Mouse (Mus musculus) cerebellum, postnatal 10 days (tissue): Measurements from ENCODE around the gene Sec14l2.
A peak's percentile ranks its signal among the peaks of the same experiment; 100 is the strongest.

ENCODE experiments used
- DNase-seq, 2 experiments: peaks; one replicate each; pipeline ENCODE4 v3.0.0; 2021; ENCODE audit warnings: mixed read lengths in 2 of 2

Sec14l2 gene

DNA sequence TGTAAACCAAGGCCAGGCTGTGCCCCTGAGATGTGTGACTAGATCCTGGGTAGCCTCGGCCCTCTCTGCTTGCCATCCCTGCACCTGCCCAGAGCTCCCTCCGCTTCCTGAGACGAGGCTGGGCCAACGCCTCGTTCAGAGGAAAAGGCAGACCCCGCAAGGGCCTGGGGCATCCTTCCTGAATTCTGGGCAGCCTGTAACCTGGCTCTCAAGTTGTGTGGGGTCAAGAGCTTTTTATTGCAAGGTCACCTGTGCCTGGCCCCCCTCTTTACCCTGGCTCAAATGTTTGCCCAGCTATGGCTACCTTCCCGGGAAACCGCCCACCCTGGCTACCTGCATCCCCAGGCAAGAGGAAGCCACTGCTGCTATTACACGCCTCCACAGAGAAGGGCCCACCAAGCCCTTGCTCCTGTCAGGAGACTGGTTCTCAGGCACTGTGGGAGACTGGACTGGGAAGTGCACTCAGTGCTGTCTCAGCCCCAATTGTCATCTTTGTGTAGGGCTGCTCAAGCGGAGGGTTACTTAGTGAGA lies 26.1 kb downstream of the Sec14l2 start:
- peak in 1 of 2 experiments; percentile 43 for DNase-seq

- peak; percentile 98 to 99 for DNase-seq
These were observed 26.9 kb downstream of the Sec14l2 start for GRCm38 (mm10) chr11:4096054-4096984.

- DNase-seq, result peak; percentile 74 to 77
These were observed 27.8 kb downstream of the Sec14l2 start, which contains the start of gene Mtfp1 for GRCm38 (mm10) chr11:4095171-4096053. Gene Mtfp1, minus strand, starts transcription at chr11:4095445.

DNA sequence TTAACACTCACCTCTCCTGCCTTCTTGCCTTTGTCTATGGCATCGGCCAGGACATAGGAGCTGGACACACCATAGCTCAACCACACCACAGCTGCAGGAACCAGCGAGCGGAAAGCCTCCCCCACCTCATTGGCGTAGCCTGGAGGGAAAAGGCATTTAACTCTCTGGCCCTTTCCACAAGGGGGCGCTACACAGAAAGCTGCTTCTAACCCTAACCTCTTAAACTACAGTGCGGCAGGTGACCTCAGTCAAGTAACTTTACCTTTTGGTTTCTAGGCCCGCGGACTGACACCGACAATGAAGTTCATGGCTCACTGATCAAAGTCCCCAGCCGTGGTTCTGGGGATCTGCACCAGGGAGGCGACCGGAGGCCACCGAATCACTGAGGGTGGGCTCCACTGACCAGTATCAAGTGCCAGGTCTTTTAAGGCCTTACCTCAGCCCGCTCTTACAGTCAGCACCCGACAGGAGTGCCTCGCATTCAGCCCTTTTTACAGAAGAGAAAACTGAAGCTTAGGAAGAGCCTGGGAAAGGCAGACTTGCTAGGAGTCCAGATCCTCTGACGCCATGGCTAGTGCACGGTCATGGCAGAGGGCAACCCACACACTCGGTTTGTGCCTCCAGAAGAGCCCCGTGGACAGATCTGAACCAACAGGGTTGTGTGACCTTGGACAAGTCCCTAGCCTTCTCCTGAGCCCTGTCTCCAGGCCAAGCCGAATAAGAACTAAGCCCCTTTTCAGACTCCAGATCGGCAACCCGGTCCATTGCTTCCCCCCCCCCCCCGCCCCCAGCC lies 28.6 kb downstream of the Sec14l2 start:
- DNase-seq, result peak; percentile 76 to 83

GRCm38 (mm10) chr11:4093459-4094377 lies 29.5 kb downstream of the Sec14l2 start:
- no peak for DNase-seq

GRCm38 (mm10) chr11:4087267-4087666 lies 35.9 kb downstream of the Sec14l2 start:
- no peak for DNase-seq

- peak; percentile 41 to 44 for DNase-seq
These were observed 37.0 kb downstream of the Sec14l2 start for GRCm38 (mm10) chr11:4086246-4086645.

DNA sequence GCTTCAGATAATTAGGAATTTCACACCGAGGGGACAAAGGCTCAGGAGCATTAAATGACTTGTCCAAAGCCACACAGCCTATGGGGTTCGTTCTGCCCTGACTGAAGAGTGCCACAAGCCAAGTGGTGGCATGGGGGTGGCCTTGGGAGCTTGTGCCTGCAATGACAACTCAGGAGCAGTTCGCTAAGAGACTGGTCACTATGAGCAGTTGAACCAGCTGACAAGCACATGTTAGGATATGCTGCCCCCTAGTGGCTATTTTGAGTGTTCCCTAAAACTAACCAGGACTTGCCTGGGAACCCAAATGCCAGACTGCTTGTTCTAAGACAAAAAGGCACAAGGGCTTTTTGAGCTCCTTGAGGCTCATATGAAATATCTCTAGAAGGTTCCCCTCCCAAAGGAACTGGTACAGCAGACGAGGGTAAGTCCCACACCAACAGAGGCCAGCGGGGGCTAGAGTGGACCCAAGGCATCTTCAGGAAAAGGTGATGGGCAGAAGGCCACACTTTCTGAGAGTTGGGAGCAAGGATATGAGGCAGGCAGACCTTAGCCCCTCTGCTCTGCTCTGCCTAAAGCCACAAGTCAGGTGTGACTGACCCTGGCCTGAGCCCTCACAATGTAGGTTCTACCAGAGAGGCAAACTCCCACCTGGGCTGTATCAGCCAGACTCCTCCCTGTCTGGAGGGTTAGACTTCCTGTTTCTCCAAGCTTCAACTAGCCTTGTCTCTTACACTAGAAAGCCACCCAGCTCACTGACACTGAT lies 39.7 kb downstream of the Sec14l2 start:
- DNase-seq, result peak; percentile 85 to 94

- peak; percentile 78 to 85 for DNase-seq
These were observed 43.0 kb downstream of the Sec14l2 start for GRCm38 (mm10) chr11:4080219-4080618.

DNA sequence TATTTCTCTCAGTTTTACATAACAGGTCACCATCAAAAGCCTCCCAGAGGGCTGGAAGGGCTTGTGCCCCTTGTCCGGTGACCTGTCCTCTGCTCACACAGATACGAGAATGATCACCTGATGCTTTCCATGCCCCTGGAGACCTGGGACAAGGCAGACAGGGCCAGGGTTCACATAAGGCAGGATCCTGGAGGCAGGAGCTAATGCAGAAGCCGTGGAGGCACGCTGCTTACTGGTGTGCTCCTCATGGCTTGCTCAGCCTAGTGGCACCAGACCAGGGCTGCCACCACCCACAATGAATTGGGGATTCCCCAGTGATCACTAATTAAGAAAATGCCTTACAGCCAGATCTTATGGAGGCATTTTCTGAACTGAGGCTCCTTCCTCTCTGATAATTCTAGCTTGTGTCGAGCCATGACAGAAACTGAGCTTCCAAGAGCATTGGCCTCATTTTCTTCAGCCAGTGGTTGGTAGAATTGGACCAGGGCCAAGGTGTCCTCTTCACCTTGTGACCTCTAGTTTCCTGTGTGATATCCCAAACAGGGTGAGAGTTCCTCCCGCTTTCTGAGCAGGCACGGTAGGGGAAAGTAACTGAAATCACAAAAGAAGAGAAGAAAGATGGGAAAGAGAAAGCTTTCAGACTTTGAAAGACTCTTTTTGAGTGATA lies 44.8 kb downstream of the Sec14l2 start:
- no peak for DNase-seq

GRCm38 (mm10) chr11:4076633-4077032 lies 46.6 kb downstream of the Sec14l2 start:
- peak in 1 of 2 experiments; percentile 28 for DNase-seq

GRCm38 (mm10) chr11:4069664-4070063 lies 53.6 kb downstream of the Sec14l2 start:
- no peak for DNase-seq

GRCm38 (mm10) chr11:4064627-4065122 lies 58.5 kb downstream of the Sec14l2 start, which contains the start of gene Sec14l3:
Gene Sec14l3, plus strand, starts transcription at chr11:4064841.
- DNase-seq, result no peak

- DNase-seq, result no peak
These were observed 60.2 kb downstream of the Sec14l2 start for GRCm38 (mm10) chr11:4062981-4063380.

- DNase-seq, result no peak
These were observed 60.7 kb downstream of the Sec14l2 start for GRCm38 (mm10) chr11:4062523-4062922.

DNA sequence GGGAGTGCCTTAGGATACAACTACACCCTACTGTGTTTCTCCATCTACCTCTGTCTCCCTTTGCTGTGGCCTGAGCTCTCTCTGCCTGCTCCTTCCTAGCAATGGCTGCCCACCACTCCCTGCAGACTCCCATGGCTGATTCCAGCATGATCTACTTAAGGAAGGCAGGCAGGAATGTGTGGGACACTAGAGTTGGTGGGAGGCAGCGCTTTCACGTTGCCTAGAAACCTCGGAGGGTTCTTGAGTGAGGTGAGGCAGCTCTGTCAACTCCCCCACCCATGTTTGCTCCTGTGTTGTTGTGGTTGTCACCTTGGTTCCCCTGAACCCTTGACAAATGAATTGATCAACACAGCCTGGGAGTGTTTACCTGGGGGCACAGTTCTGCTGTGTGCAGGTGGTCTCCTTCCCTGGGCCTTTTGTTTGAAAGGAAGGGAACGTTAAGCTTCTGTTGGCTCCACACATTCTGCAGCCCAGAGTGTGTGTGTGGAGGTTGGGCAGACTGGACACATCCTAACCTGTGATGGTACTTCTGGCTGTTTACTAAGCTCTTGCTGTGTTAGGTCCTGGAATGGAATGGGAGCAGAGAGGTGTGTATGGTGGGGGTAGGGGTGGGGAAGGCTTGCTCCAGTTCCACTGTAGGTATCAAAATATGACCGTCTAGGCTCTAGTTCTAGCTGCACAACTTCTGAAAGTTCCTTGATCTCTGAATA lies 62.2 kb downstream of the Sec14l2 start:
- DNase-seq, result no peak

GRCm38 (mm10) chr11:4053586-4053985 lies 69.6 kb downstream of the Sec14l2 start:
- peak; percentile 88 to 93 for DNase-seq

DNA sequence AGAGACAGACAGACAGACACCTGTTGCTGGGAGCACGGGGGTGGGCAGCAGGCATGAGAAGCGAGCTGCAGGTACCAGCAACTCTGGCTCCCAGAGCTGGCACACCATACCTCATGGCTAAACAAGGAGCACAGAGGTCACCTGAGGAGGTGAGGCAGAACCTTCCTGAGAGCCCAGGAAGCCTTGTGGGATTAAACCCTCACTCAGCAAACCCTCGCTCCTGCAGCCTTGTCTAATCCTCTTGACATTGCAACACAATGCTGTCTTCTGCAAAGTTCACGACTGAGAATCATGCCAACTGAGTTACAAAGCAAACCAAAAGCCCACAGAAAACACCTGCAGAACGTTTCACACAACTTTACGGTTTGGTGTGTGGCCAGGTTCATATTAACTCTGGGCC lies 74.8 kb downstream of the Sec14l2 start:
- no peak for DNase-seq

DNA sequence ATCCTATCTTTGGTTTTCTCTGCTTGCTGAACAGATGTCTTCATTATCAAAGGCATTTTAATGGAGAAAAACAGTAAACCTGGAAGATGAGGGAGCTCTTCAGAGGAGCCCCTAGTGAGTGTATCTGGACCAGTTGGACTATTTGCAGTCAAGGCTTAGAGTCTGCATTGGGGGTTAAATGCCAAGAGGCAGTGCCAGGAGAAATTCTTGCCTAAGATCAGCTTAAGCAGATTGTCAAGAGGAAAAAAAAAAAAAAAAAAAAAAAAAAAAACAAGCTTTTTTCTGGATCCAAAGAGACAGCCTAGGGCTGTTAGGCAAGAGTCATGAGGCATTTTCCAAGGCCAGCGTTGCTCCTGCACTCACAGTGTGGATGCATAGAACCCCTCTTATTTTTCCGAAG lies 75.4 kb downstream of the Sec14l2 start:
- DNase-seq, result no peak
